Mouse (Mus musculus) midbrain, embryonic 12.5 days (tissue): ENCODE results near the gene Slc39a1. TPM values are rescaled to one million over a fixed set of nuclear protein-coding genes. Genes with fewer than 3 reads are reported as not detected.
"Not testable (repeated sequence)": the region's sequence is repeated elsewhere in the genome, so short reads cannot be mapped to it uniquely, and the experiment has no call there.

Experiments used
- ATAC-seq: fragments of 200-750 bp; cut with Nextera tagmentation; 2 replicates; pipeline ENCODE4 v1.8.0; 2017; ENCODE audit warnings: low read depth, moderate TSS enrichment, moderate library complexity; ENCODE audit not compliant: low FRiP score
- H3K27ac ChIP-seq: fragments of 300-500 bp; sonication (generic); replicated peaks from 2 replicates; pipeline ENCODE4 v1.5.1; 2016; ENCODE audit warnings: mild to moderate bottlenecking
- H3K27me3 ChIP-seq: fragments of 300-500 bp; sonication (generic); 2 replicates; pipeline ENCODE4 v1.6.1; 2016; ENCODE audit warnings: mild to moderate bottlenecking
- H3K36me3 ChIP-seq: fragments of 300-500 bp; sonication (generic); 2 replicates; pipeline ENCODE4 v1.6.1; 2016
- H3K4me1 ChIP-seq: fragments of 300-500 bp; sonication (generic); 2 replicates; pipeline ENCODE4 v1.6.1; 2016
- H3K4me2 ChIP-seq: fragments of 300-500 bp; sonication (generic); replicated peaks from 2 replicates; pipeline ENCODE4 v1.6.1; 2016; ENCODE audit warnings: mild to moderate bottlenecking, moderate library complexity
- H3K4me3 ChIP-seq: fragments of 300-500 bp; sonication (generic); 2 replicates; pipeline ENCODE4 v1.5.1; 2016; ENCODE audit warnings: mild to moderate bottlenecking
- H3K9ac ChIP-seq: fragments of 300-500 bp; sonication (generic); replicated peaks from 2 replicates; pipeline ENCODE4 v1.6.1; 2016; ENCODE audit warnings: mild to moderate bottlenecking, moderate library complexity
- H3K9me3 ChIP-seq: fragments of 300-500 bp; sonication (generic); 2 replicates; pipeline ENCODE4 v1.6.1; 2016; ENCODE audit warnings: mild to moderate bottlenecking
- WGBS: fragments of 180-500 bp; shearing (Covaris S2); methylation state at CpG from one replicate; pipeline ENCODE4 v1.1.7; 2016; 5-methylcytosine and 5-hydroxymethylcytosine counted together
- polyA plus RNA-seq: library from polyadenylated mRNA; unstranded; fragments of >200 nt; fragmentation: Nextera tagmentation; extraction: Ambion mirVana; gene quantifications from 2 replicates; pipeline ENCODE4 v1.2.1, GENCODE M21; 2016

Gene Slc39a1
- polyA plus RNA-seq, 1 experiment from 2014 or later = 50.5 TPM

GRCm38 (mm10) chr3:90270784-90271183 lies 22.8 kb downstream of the Slc39a1 start:
- Histone ChIP-seq H3K9me3 (no peaks in the 10 kb centered on the region), H3K4me1 (peaks cover 10% of the 10 kb centered on the region), H3K27ac (no peak overlapping the region), H3K4me2 (no peak overlapping the region), H3K9ac (no peak overlapping the region), H3K36me3 (peaks cover 43% of the 10 kb centered on the region), H3K27me3 (no peaks in the 10 kb centered on the region), H3K4me3 (no peak overlapping the region)
- no peak for ATAC-seq
- WGBS = 91% methylated on average over 8 of the region's 8 CpGs

- no peaks in the 10 kb centered on the region for H3K4me1 ChIP-seq
- H3K36me3 ChIP-seq = peaks cover 51% of the 10 kb centered on the region
- no peak overlapping the region for H3K9ac ChIP-seq
- H3K4me3 ChIP-seq = no peak overlapping the region
- H3K4me2 ChIP-seq = no peak overlapping the region
- no peak for ATAC-seq
- no peaks in the 10 kb centered on the region for H3K9me3 ChIP-seq
- H3K27me3 ChIP-seq = no peaks in the 10 kb centered on the region
- H3K27ac ChIP-seq = no peak overlapping the region
- WGBS = 75% methylated on average over 9 of the region's 9 CpGs
Observed at GRCm38 (mm10) chr3:90272170-90272569, 24.2 kb downstream of the Slc39a1 start.

GRCm38 (mm10) chr3:90273855-90274254 lies 25.9 kb downstream of the Slc39a1 start:
- Histone ChIP-seq H3K36me3 (peaks cover 67% of the 10 kb centered on the region), H3K4me3 (no peak overlapping the region), H3K27ac (no peak overlapping the region; the same call in 1 of the 2 replicates), H3K4me1 (no peaks in the 10 kb centered on the region), H3K9me3 (no peaks in the 10 kb centered on the region), H3K4me2 (no peak overlapping the region), H3K27me3 (no peaks in the 10 kb centered on the region), H3K9ac (no peak overlapping the region)
- ATAC-seq = no peak
- WGBS = 92% methylated on average over 22 of the region's 22 CpGs

GRCm38 (mm10) chr3:90275286-90275685 lies 27.3 kb downstream of the Slc39a1 start:
- H3K27me3 ChIP-seq = no peaks in the 10 kb centered on the region
- WGBS = 92% methylated on average over 11 of the region's 11 CpGs
- ATAC-seq = no peak
- peaks cover 80% of the 10 kb centered on the region for H3K36me3 ChIP-seq
- H3K4me2 ChIP-seq = no peak overlapping the region
- no peak overlapping the region for H3K9ac ChIP-seq
- H3K9me3 ChIP-seq = no peaks in the 10 kb centered on the region
- H3K27ac ChIP-seq = no peak overlapping the region
- no peak overlapping the region for H3K4me3 ChIP-seq
- H3K4me1 ChIP-seq = no peaks in the 10 kb centered on the region

DNA sequence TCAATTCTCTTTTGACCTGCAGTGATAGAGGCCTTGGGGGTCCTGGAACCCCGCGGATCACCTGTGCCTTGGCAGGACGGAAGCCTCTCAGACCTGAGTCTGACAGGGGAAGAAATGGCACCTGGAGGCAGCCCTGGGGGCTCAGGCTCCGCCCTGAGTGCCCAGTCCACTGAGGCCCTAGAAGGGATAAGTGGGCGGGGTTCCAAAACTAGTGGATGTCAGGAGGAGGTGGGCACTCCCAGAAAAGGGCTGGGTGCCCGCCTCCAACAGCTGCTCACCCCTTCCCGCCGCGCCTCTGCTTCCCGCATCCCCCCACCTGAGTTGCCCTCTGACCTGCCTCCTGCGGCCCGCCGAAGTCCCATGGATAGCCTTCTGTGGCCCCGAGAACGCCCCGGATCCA lies 28.9 kb downstream of the Slc39a1 start:
- no peaks in the 10 kb centered on the region for H3K9me3 ChIP-seq
- no peak overlapping the region for H3K9ac ChIP-seq
- H3K27me3 ChIP-seq = no peaks in the 10 kb centered on the region
- H3K4me3 ChIP-seq = no peak overlapping the region
- H3K27ac ChIP-seq = no peak overlapping the region
- no peak for ATAC-seq
- no peaks in the 10 kb centered on the region for H3K4me1 ChIP-seq
- H3K4me2 ChIP-seq = no peak overlapping the region
- WGBS = 51% methylated on average over 14 of the region's 16 CpGs
- H3K36me3 ChIP-seq = peaks cover 82% of the 10 kb centered on the region

DNA sequence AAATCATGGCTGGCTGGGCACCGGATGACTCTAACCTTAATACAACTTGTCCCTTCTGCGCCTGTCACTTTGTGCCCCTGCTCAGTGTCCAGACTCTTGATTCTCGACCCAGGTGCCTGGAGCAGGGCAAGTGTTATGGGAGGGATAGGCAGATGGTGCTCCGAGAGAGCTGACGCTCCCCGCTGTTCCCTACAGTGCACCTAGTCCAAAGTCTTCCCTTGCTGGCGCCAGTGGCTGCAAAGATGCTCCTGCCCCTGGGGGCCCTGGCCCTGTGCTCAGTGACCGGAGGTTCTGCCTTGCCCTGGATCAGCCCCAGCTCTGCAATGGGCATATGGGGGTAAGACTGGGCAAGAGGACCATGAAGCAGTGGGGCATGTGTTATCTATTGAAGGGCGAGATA lies 29.8 kb downstream of the Slc39a1 start:
- no peaks in the 10 kb centered on the region for H3K27me3 ChIP-seq
- no peak overlapping the region for H3K4me2 ChIP-seq
- no peak for ATAC-seq
- H3K9me3 ChIP-seq = no peaks in the 10 kb centered on the region
- no peak overlapping the region for H3K9ac ChIP-seq
- H3K27ac ChIP-seq = no peak overlapping the region
- no peak overlapping the region for H3K4me3 ChIP-seq
- no peaks in the 10 kb centered on the region for H3K4me1 ChIP-seq
- 96% methylated on average over 9 of the region's 9 CpGs for WGBS
- H3K36me3 ChIP-seq = peaks cover 73% of the 10 kb centered on the region

- ATAC-seq = no peak
- no peak overlapping the region for H3K27ac ChIP-seq
- H3K4me3 ChIP-seq = no peak overlapping the region
- H3K9ac ChIP-seq = no peak overlapping the region
- H3K36me3 ChIP-seq = peaks cover 69% of the 10 kb centered on the region
- 95% methylated on average over 10 of the region's 10 CpGs for WGBS
- H3K4me1 ChIP-seq = no peaks in the 10 kb centered on the region
- H3K27me3 ChIP-seq = no peaks in the 10 kb centered on the region
- no peaks in the 10 kb centered on the region for H3K9me3 ChIP-seq
- H3K4me2 ChIP-seq = no peak overlapping the region
Observed at GRCm38 (mm10) chr3:90278211-90278610, 30.2 kb downstream of the Slc39a1 start.

- no peak overlapping the region for H3K27ac ChIP-seq
- no peak overlapping the region for H3K4me3 ChIP-seq
- peaks cover 58% of the 10 kb centered on the region for H3K36me3 ChIP-seq
- WGBS = 92% methylated on average over 9 of the region's 9 CpGs
- no peak overlapping the region for H3K9ac ChIP-seq
- ATAC-seq = no peak
- H3K27me3 ChIP-seq = no peaks in the 10 kb centered on the region
- H3K4me2 ChIP-seq = no peak overlapping the region
- no peaks in the 10 kb centered on the region for H3K9me3 ChIP-seq
- no peaks in the 10 kb centered on the region for H3K4me1 ChIP-seq
Observed at GRCm38 (mm10) chr3:90279216-90279615, 31.2 kb downstream of the Slc39a1 start.

- no peak overlapping the region for H3K9ac ChIP-seq
- H3K4me2 ChIP-seq = no peak overlapping the region
- peaks cover 57% of the 10 kb centered on the region for H3K36me3 ChIP-seq
- H3K4me3 ChIP-seq = no peak overlapping the region
- no peak overlapping the region for H3K27ac ChIP-seq
- WGBS = 96% methylated on average over 7 of the region's 7 CpGs
- H3K9me3 ChIP-seq = no peaks in the 10 kb centered on the region
- H3K27me3 ChIP-seq = no peaks in the 10 kb centered on the region
- no peaks in the 10 kb centered on the region for H3K4me1 ChIP-seq
- ATAC-seq = no peak
Observed at GRCm38 (mm10) chr3:90279743-90280142, 31.8 kb downstream of the Slc39a1 start.

- Histone ChIP-seq H3K4me2 (no peak overlapping the region), H3K4me1 (no peaks in the 10 kb centered on the region), H3K9me3 (no peaks in the 10 kb centered on the region), H3K27me3 (no peaks in the 10 kb centered on the region), H3K27ac (no peak overlapping the region), H3K9ac (no peak overlapping the region), H3K36me3 (peaks cover 49% of the 10 kb centered on the region), H3K4me3 (no peak overlapping the region)
- 88% methylated on average over 9 of the region's 9 CpGs for WGBS
- no peak for ATAC-seq
Observed at GRCm38 (mm10) chr3:90280708-90281107, 32.7 kb downstream of the Slc39a1 start.

DNA sequence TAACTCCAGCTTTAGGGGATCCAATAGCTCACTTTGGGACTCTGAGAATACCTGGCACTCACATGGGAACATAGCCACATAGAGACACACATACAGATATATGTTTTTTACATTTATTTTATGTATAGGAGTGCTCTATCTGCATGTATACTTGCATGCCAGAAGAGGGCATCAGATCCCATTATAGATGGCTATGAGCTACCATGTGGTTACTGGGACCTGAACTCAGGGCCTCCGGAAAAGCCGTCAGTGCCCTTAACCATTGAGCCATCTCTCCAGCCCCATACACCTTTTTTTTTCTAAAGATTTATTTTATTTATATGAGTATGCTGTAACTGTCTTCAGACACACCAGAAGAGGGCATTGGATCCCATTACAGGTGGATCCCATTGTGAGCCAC lies 36.2 kb downstream of the Slc39a1 start:
- no peak overlapping the region for H3K4me2 ChIP-seq
- H3K4me1 ChIP-seq = no peaks in the 10 kb centered on the region
- no peak for ATAC-seq
- no peaks in the 10 kb centered on the region for H3K9me3 ChIP-seq
- H3K36me3 ChIP-seq = peaks cover 21% of the 10 kb centered on the region
- 94% methylated on average over 2 of the region's 2 CpGs for WGBS
- H3K27ac ChIP-seq = no peak overlapping the region
- no peaks in the 10 kb centered on the region for H3K27me3 ChIP-seq
- no peak overlapping the region for H3K9ac ChIP-seq
- H3K4me3 ChIP-seq = no peak overlapping the region

GRCm38 (mm10) chr3:90289403-90289802 lies 41.4 kb downstream of the Slc39a1 start:
- ATAC-seq = not testable (repeated sequence)

GRCm38 (mm10) chr3:90290602-90291001 lies 42.6 kb downstream of the Slc39a1 start:
- no peak for ATAC-seq
- no peak overlapping the region for H3K9ac ChIP-seq
- H3K36me3 ChIP-seq = no peaks in the 10 kb centered on the region
- 97% methylated on average over 1 of the region's 1 CpGs for WGBS
- no peaks in the 10 kb centered on the region for H3K9me3 ChIP-seq
- H3K4me3 ChIP-seq = no peak overlapping the region
- H3K27ac ChIP-seq = no peak overlapping the region
- H3K27me3 ChIP-seq = no peaks in the 10 kb centered on the region
- no peak overlapping the region for H3K4me2 ChIP-seq
- H3K4me1 ChIP-seq = peaks cover 12% of the 10 kb centered on the region

More at GRCm38 (mm10) chr3:90289403-90289802, 41.4 kb downstream of the Slc39a1 start:
- H3K9me3 ChIP-seq, H3K4me1 ChIP-seq, H3K4me2 ChIP-seq, H3K4me3 ChIP-seq, H3K9ac ChIP-seq, H3K27ac ChIP-seq, H3K36me3 ChIP-seq, H3K27me3 ChIP-seq: not testable (repeated sequence)
- whole genome bisulfite sequencing = 65% methylated on average over 3 of the region's 3 CpGs
